In genomic region chr17:65558217-65558616, GRCm38 (mm10) we compare ENCODE assay signal across 9 mouse cellular contexts. TPM values are rescaled to one million over a fixed set of nuclear protein-coding genes. Genes with fewer than 3 reads are reported as not detected.
A peak's percentile ranks its signal among the peaks of the same experiment; 100 is the strongest.
DNase-seq lines count a peak whose midpoint lies in the region; ATAC-seq and TF ChIP-seq lines count a peak whose summit lies in the region.
"Had no signal": no experiment of that assay in that cellular context is flagged by ENCODE, and none has a peak within 500 bp of the region (broad histone marks: within the 10 kb centered on the region; RNA-seq: fewer than 3 reads in every experiment).

No protein-coding gene starts in this region.

- no peak for TF ChIP-seq POLR2A in thymus, adult 2 months (IDR thresholded peaks at IDR 0.05; ENCODE audit: control insufficient read depth, extremely low read depth, insufficient read depth, low read length, poor library complexity)

- TF ChIP-seq CTCF in thymus, adult 2 months (IDR thresholded peaks at IDR 0.05; ENCODE audit: borderline replicate concordance, control insufficient read depth, extremely low read depth, insufficient read depth, low read length, poor library complexity), result no peak; the same call in 1 of the 2 replicates

- H3K4me3 ChIP-seq in forebrain, embryonic 15.5 days, result no peak overlapping the region
- H3K4me3 ChIP-seq in midbrain, embryonic 12.5 days, result no peak overlapping the region
- no peak overlapping the region for H3K4me3 ChIP-seq in thymus, adult 2 months (ENCODE audit: control insufficient read depth, insufficient read depth, low read length)

- peak; percentile 58 for DNase-seq in urinary bladder, postnatal 14 days (ENCODE audit: low spot score)
- DNase-seq in urinary bladder, adult 2 months (ENCODE audit: low spot score), result no peak
- DNase-seq in cerebellum, adult 11-12 months, result peak; percentile 42
- DNase-seq in heart, postnatal 4 days, result peak; percentile 79
- DNase-seq in left cerebral cortex, postnatal 4 days, result peak; percentile 52
- DNase-seq in thymus, adult 2 months, result peak; percentile 51

- no peak overlapping the region; the same call in 1 of the 2 replicates for H3K4me2 ChIP-seq in forebrain, embryonic 15.5 days (replicated peaks)
- H3K4me2 ChIP-seq in midbrain, embryonic 12.5 days (replicated peaks), result peak overlapping the region; percentile 8

- H3K4me1 ChIP-seq in forebrain, embryonic 15.5 days, result 0 out of 2 replicates have a peak, but pooled peaks cover 7% of the 10 kb centered on the region
- H3K4me1 ChIP-seq in midbrain, embryonic 12.5 days, result no peaks in the 10 kb centered on the region
- 0 out of 2 replicates have a peak, but pooled peaks cover 3% of the 10 kb centered on the region for H3K4me1 ChIP-seq in thymus, adult 2 months (replicated peaks; ENCODE audit: control insufficient read depth, insufficient read depth, low read length)

- 37% methylated on average over 9 of the region's 9 CpGs for WGBS in forebrain, embryonic 15.5 days
- 27% methylated on average over 9 of the region's 9 CpGs for WGBS in midbrain, embryonic 12.5 days
- WGBS in thymus, adult 2 months, result 37% methylated on average over 9 of the region's 9 CpGs

- no peak overlapping the region for H3K9ac ChIP-seq in forebrain, embryonic 15.5 days (replicated peaks)
- H3K9ac ChIP-seq in midbrain, embryonic 12.5 days (replicated peaks), result no peak overlapping the region

- no peaks in the 10 kb centered on the region for H3K27me3 ChIP-seq in forebrain, embryonic 15.5 days
- no peaks in the 10 kb centered on the region for H3K27me3 ChIP-seq in midbrain, embryonic 12.5 days
- no peaks in the 10 kb centered on the region for H3K27me3 ChIP-seq in thymus, adult 2 months (ENCODE audit: control insufficient read depth, insufficient read depth, low read length)

- H3K36me3 ChIP-seq in forebrain, embryonic 15.5 days, result no peaks in the 10 kb centered on the region
- no peaks in the 10 kb centered on the region for H3K36me3 ChIP-seq in midbrain, embryonic 12.5 days
- no peaks in the 10 kb centered on the region for H3K36me3 ChIP-seq in thymus, adult 2 months (ENCODE audit: control insufficient read depth, insufficient read depth, low read length)

- no peak overlapping the region for H3K27ac ChIP-seq in forebrain, embryonic 15.5 days (replicated peaks)
- H3K27ac ChIP-seq in midbrain, embryonic 12.5 days (replicated peaks), result no peak overlapping the region
- H3K27ac ChIP-seq in thymus, adult 2 months (ENCODE audit: control insufficient read depth, insufficient read depth, low read length), result no peak overlapping the region

- H3K9me3 ChIP-seq in forebrain, embryonic 15.5 days, result no peaks in the 10 kb centered on the region
- no peaks in the 10 kb centered on the region for H3K9me3 ChIP-seq in midbrain, embryonic 12.5 days

- intact Hi-C loops in left cerebral cortex, postnatal 4 days (cut with DNase I), result loop anchor here (10.0 kb wide), 1 partner anchor 1983 kb away; no protein-coding TSS in a partner anchor

- ATAC-seq in forebrain, embryonic 15.5 days (replicated peaks), result 0 out of 2 replicates have a peak, but pooled peaks have one; percentile 24
- ATAC-seq in midbrain, embryonic 12.5 days (ENCODE audit: low FRiP score, low read depth), result peak; percentile 53

RNA-seq across cellular contexts. Expression of gene Tmem232, which starts 17.6 kb away (rescaled TPM):
- 0.01 and 0.06 TPM in 2 replicates for polyA plus RNA-seq in urinary bladder, adult 2 months (2012; rRNA removed)
- polyA plus RNA-seq in forebrain, embryonic 15.5 days (2015; fragmentation: Nextera tagmentation; extraction: Ambion mirVana), result 0.36 and 0.65 TPM in 2 replicates
- total RNA-seq in heart, postnatal 4 days (2021), result under 1 TPM in 1 of 2 experiments, not detected in 1; 0.14 TPM
- under 1 TPM; 0.46 to 0.54 TPM for total RNA-seq in left cerebral cortex, postnatal 4 days (2021)
- 0.27 TPM in 1 of 2 replicates, not detected in the other for polyA plus RNA-seq in midbrain, embryonic 12.5 days (2016; fragmentation: Nextera tagmentation; extraction: Ambion mirVana)
- 0.05 TPM in 1 of 2 replicates, not detected in the other for polyA plus RNA-seq in thymus, adult 2 months (2012; rRNA removed)
- polyA plus RNA-seq: stomach, embryonic 14.5 days had no signal

RNA-seq across cellular contexts. Expression of gene Vapa, which starts 55.1 kb away (rescaled TPM):
- polyA plus RNA-seq in urinary bladder, adult 2 months (2012; rRNA removed), result 67.9 and 68.3 TPM in 2 replicates
- polyA plus RNA-seq in forebrain, embryonic 15.5 days (2015; fragmentation: Nextera tagmentation; extraction: Ambion mirVana), result 248 and 258 TPM in 2 replicates
- 100 to 1,000 TPM; 109 to 111 TPM for total RNA-seq in heart, postnatal 4 days (2021)
- total RNA-seq in left cerebral cortex, postnatal 4 days (2021), result 100 to 1,000 TPM; 167 to 168 TPM
- 238 and 248 TPM in 2 replicates for polyA plus RNA-seq in midbrain, embryonic 12.5 days (2016; fragmentation: Nextera tagmentation; extraction: Ambion mirVana)
- polyA plus RNA-seq in thymus, adult 2 months (2012; rRNA removed), result 32.9 and 58.0 TPM in 2 replicates
